ENCODE assay signal across 8 mouse cellular contexts in genomic region chr5:76025996-76026665, GRCm38 (mm10). TPM values are rescaled to one million over a fixed set of nuclear protein-coding genes. Genes with fewer than 3 reads are reported as not detected.
A peak's percentile ranks its signal among the peaks of the same experiment; 100 is the strongest.
DNase-seq lines count a peak whose midpoint lies in the region; ATAC-seq and TF ChIP-seq lines count a peak whose summit lies in the region.

No protein-coding gene starts in this region.

- H3K27me3 ChIP-seq in forebrain, postnatal 0 days (ENCODE audit: insufficient read depth, low read length), result no peaks in the 10 kb centered on the region
- H3K27me3 ChIP-seq in forebrain, embryonic 12.5 days, result no peaks in the 10 kb centered on the region
- H3K27me3 ChIP-seq in midbrain, postnatal 0 days (ENCODE audit: insufficient read depth, low read length), result no peaks in the 10 kb centered on the region
- H3K27me3 ChIP-seq in midbrain, embryonic 13.5 days, result no peaks in the 10 kb centered on the region
- H3K27me3 ChIP-seq in liver, postnatal 0 days (ENCODE audit: insufficient read depth, low read length), result no peaks in the 10 kb centered on the region

- H3K27ac ChIP-seq in forebrain, postnatal 0 days (ENCODE audit: low read depth, low read length), result no peak overlapping the region
- H3K27ac ChIP-seq in forebrain, embryonic 12.5 days, result no peak overlapping the region
- H3K27ac ChIP-seq in midbrain, postnatal 0 days (ENCODE audit: low read depth, low read length), result no peak overlapping the region
- no peak overlapping the region for H3K27ac ChIP-seq in midbrain, embryonic 13.5 days
- H3K27ac ChIP-seq in liver, postnatal 0 days (ENCODE audit: low read depth), result no peak overlapping the region

- H3K4me2 ChIP-seq in forebrain, postnatal 0 days (ENCODE audit: low read depth), result no peak overlapping the region
- no peak overlapping the region for H3K4me2 ChIP-seq in forebrain, embryonic 12.5 days
- no peak overlapping the region for H3K4me2 ChIP-seq in midbrain, postnatal 0 days (ENCODE audit: low read depth, low read length, poor library complexity, severe bottlenecking)
- H3K4me2 ChIP-seq in midbrain, embryonic 13.5 days (replicated peaks), result no peak overlapping the region
- no peak overlapping the region for H3K4me2 ChIP-seq in liver, postnatal 0 days (ENCODE audit: low read depth, low read length)

- WGBS in forebrain, postnatal 0 days, result 47% methylated on average over 4 of the region's 4 CpGs
- WGBS in forebrain, embryonic 12.5 days, result 62% methylated on average over 4 of the region's 4 CpGs
- WGBS in midbrain, postnatal 0 days, result 59% methylated on average over 4 of the region's 4 CpGs
- 56% methylated on average over 4 of the region's 4 CpGs for WGBS in midbrain, embryonic 13.5 days
- WGBS in liver, postnatal 0 days (ENCODE audit: insufficient replicate concordance), result 33% methylated on average over 4 of the region's 4 CpGs

- H3K36me3 ChIP-seq in forebrain, postnatal 0 days (ENCODE audit: insufficient read depth), result no peaks in the 10 kb centered on the region
- no peaks in the 10 kb centered on the region for H3K36me3 ChIP-seq in forebrain, embryonic 12.5 days (replicated peaks)
- H3K36me3 ChIP-seq in midbrain, postnatal 0 days (ENCODE audit: insufficient read depth, low read length), result no peaks in the 10 kb centered on the region
- H3K36me3 ChIP-seq in midbrain, embryonic 13.5 days, result no peaks in the 10 kb centered on the region
- no peaks in the 10 kb centered on the region for H3K36me3 ChIP-seq in liver, postnatal 0 days (replicated peaks; ENCODE audit: insufficient read depth, low read length)

- peak; percentile 10 for DNase-seq in forebrain, postnatal 0 days
- no peak for DNase-seq in midbrain, postnatal 0 days (ENCODE audit: low spot score)
- peak; percentile 34 for DNase-seq in c-Kit-positive CD71-positive TER-119-negative erythroid progenitor cells, embryonic 14.5 days (ENCODE audit: low read depth)
- peak; percentile 33 for DNase-seq in liver, postnatal 0 days
- no peak for DNase-seq in gastrocnemius, postnatal 36 days
- DNase-seq in ovary, postnatal 14 days (ENCODE audit: low spot score), result no peak

- H3K4me1 ChIP-seq in forebrain, postnatal 0 days (ENCODE audit: insufficient read depth), result no peaks in the 10 kb centered on the region
- H3K4me1 ChIP-seq in forebrain, embryonic 12.5 days, result no peaks in the 10 kb centered on the region
- no peaks in the 10 kb centered on the region for H3K4me1 ChIP-seq in midbrain, postnatal 0 days (ENCODE audit: insufficient read depth, low read length)
- 0 out of 2 replicates have a peak, but pooled peaks cover 4% of the 10 kb centered on the region for H3K4me1 ChIP-seq in midbrain, embryonic 13.5 days (replicated peaks)
- H3K4me1 ChIP-seq in liver, postnatal 0 days (ENCODE audit: insufficient read depth), result no peaks in the 10 kb centered on the region

- H3K9me3 ChIP-seq in forebrain, postnatal 0 days (ENCODE audit: low read length), result no peaks in the 10 kb centered on the region
- no peaks in the 10 kb centered on the region for H3K9me3 ChIP-seq in forebrain, embryonic 12.5 days
- no peaks in the 10 kb centered on the region for H3K9me3 ChIP-seq in midbrain, postnatal 0 days (ENCODE audit: low read length)
- no peaks in the 10 kb centered on the region for H3K9me3 ChIP-seq in midbrain, embryonic 13.5 days
- H3K9me3 ChIP-seq in liver, postnatal 0 days (ENCODE audit: low read length), result no peaks in the 10 kb centered on the region

- no peak overlapping the region for H3K4me3 ChIP-seq in forebrain, postnatal 0 days (ENCODE audit: low read depth, low read length)
- H3K4me3 ChIP-seq in forebrain, embryonic 12.5 days (replicated peaks), result no peak overlapping the region
- H3K4me3 ChIP-seq in midbrain, postnatal 0 days (ENCODE audit: low read depth, low read length), result no peak overlapping the region
- no peak overlapping the region for H3K4me3 ChIP-seq in midbrain, embryonic 13.5 days (replicated peaks)
- no peak overlapping the region for H3K4me3 ChIP-seq in liver, postnatal 0 days (ENCODE audit: low read depth, low read length)

- H3K9ac ChIP-seq in forebrain, postnatal 0 days, result no peak overlapping the region
- no peak overlapping the region for H3K9ac ChIP-seq in forebrain, embryonic 12.5 days
- H3K9ac ChIP-seq in midbrain, postnatal 0 days (replicated peaks; ENCODE audit: low read length, poor library complexity, severe bottlenecking), result no peak overlapping the region
- H3K9ac ChIP-seq in midbrain, embryonic 13.5 days (replicated peaks), result no peak overlapping the region
- H3K9ac ChIP-seq in liver, postnatal 0 days (replicated peaks), result no peak overlapping the region

- peak; percentile 47 for TF ChIP-seq CTCF in forebrain, postnatal 0 days (IDR thresholded peaks at IDR 0.05; ENCODE audit: low read depth)
- TF ChIP-seq CTCF in midbrain, postnatal 0 days (IDR thresholded peaks at IDR 0.05), result peak; percentile 47
- peak; percentile 68 for TF ChIP-seq CTCF in liver, postnatal 0 days (IDR thresholded peaks at IDR 0.05; ENCODE audit: low read depth)

- TF ChIP-seq EP300 in liver, postnatal 0 days (IDR thresholded peaks at IDR 0.05; ENCODE audit: low read depth), result no peak

- intact Hi-C loops in gastrocnemius, postnatal 36 days (cut with DNase I), result loop anchor here (2.0 kb wide), 1 partner anchor 91 kb away; no protein-coding TSS in a partner anchor

- no peak for ATAC-seq in forebrain, postnatal 0 days
- no peak for ATAC-seq in forebrain, embryonic 12.5 days (ENCODE audit: low FRiP score)
- ATAC-seq in midbrain, postnatal 0 days (ENCODE audit: low FRiP score), result no peak
- ATAC-seq in midbrain, embryonic 13.5 days, result no peak
- no peak for ATAC-seq in liver, postnatal 0 days

RNA-seq across cellular contexts. Expression of gene Kdr, which starts 47.9 kb away (rescaled TPM):
- total RNA-seq in forebrain, postnatal 0 days (2014; rRNA removed), result 16.9 and 23.4 TPM in 2 replicates
- 8.1 and 12.6 TPM in 2 replicates for polyA plus RNA-seq in forebrain, postnatal 0 days (2015; fragmentation: Nextera tagmentation; extraction: Ambion mirVana)
- polyA plus RNA-seq in forebrain, embryonic 12.5 days (2016; fragmentation: Nextera tagmentation; extraction: Ambion mirVana), result 24.4 and 25.9 TPM in 2 replicates
- 19.1 and 24.7 TPM in 2 replicates for total RNA-seq in midbrain, postnatal 0 days (2014; rRNA removed)
- polyA plus RNA-seq in midbrain, postnatal 0 days (2015; fragmentation: Nextera tagmentation; extraction: Ambion mirVana), result 11.6 and 12.5 TPM in 2 replicates
- polyA plus RNA-seq in midbrain, embryonic 13.5 days (2015; fragmentation: Nextera tagmentation; extraction: Ambion mirVana), result 19.4 and 22.1 TPM in 2 replicates
- polyA plus RNA-seq in liver, postnatal 0 days (2015; fragmentation: Nextera tagmentation; extraction: Ambion mirVana), result 7.9 and 9.6 TPM in 2 replicates
- total RNA-seq in gastrocnemius, postnatal 36 days (2021), result 10 to 100 TPM; 12.6 to 16.0 TPM

Comparison
In these comparisons a context has a peak if more than half of its experiments do, and no peak if none do; other contexts are left out.
1. DNase-seq: peak in forebrain, postnatal 0 days (single experiment), c-Kit-positive CD71-positive TER-119-negative erythroid progenitor cells, embryonic 14.5 days (single experiment) and liver, postnatal 0 days (single experiment); none in midbrain, postnatal 0 days (single experiment), gastrocnemius, postnatal 36 days (0 of 2) and ovary, postnatal 14 days (single experiment).
2. Peak in every context shown above with its lines, with median percentiles within 50 percentile points of each other: CTCF ChIP-seq.